Mouse (Mus musculus): ENCODE data around the gene Tcf7l1. TPM values are rescaled to one million over a fixed set of nuclear protein-coding genes. Genes with fewer than 3 reads are reported as not detected.

The Tcf7l1 gene
- polyA plus RNA-seq, 1 experiment from 2014 or later: 5.7 TPM

DNA sequence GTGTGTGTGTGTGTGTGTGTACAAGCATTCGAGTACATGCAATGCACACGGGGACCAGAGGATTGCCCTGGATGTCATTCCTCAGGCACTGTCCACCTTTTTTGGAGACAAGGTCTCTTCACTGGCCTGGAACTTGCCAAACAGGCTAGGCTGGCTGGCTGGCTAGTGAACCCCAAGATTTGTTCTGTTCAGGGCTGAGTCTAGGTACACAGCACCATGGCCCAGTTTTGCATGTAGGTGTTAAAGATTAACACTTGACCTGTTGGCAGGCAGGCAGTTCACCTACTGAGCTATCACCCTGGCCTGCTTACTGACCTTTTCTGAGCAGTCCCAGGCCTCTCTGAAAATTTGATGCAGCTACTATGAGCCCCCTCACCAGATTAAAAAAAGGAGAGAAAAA is 158.7 kb downstream of the Tcf7l1 start:
- H3K27me3 ChIP-seq (ENCODE audit: insufficient read depth, low read length): no peaks in the 10 kb centered on the region
- ATAC-seq: peak; percentile 89
- H3K9me3 ChIP-seq (ENCODE audit: low read length): no peaks in the 10 kb centered on the region
- H3K4me3 ChIP-seq (ENCODE audit: low read depth, low read length): no peak overlapping the region
- H3K4me2 ChIP-seq (ENCODE audit: low read depth, low read length): no peak overlapping the region
- TF ChIP-seq CTCF (IDR thresholded peaks at IDR 0.05; ENCODE audit: low read depth): no peak
- TF ChIP-seq EP300 (IDR thresholded peaks at IDR 0.05; ENCODE audit: low read depth): no peak
- peaks cover 7% of the 10 kb centered on the region; the same call in 1 of the 2 replicates for H3K4me1 ChIP-seq (ENCODE audit: insufficient read depth)
- DNase-seq: peak; percentile 46
- no peak overlapping the region for H3K9ac ChIP-seq (replicated peaks)
- peak overlapping the region; percentile 79 for H3K27ac ChIP-seq (ENCODE audit: low read depth)
- 56% methylated on average over 2 of the region's 2 CpGs for WGBS (ENCODE audit: insufficient replicate concordance)
- peaks cover 11% of the 10 kb centered on the region for H3K36me3 ChIP-seq (replicated peaks; ENCODE audit: insufficient read depth, low read length)

DNA sequence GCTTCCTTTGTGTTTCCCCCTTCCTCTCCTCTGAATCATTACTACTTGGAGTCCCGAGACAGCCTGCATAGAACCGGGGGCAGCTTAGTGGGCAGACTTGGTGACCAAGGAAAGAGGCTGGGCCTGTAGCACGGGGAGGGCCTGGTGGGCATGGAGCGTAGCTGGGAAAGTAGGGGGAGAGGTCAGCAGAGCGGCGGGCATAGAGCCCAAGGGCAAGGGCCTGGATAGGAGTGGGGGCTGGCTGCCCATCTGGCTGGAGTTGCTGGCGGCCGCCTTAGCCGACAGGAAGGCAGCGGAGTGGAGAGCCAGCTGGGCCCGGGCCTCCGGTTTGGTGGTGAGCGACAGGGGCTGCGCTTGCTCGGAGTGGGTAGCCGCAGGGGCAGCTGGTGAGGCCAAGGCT is 161.8 kb downstream of the Tcf7l1 start:
- Histone ChIP-seq H3K27me3 (ENCODE audit: insufficient read depth, low read length) (no peaks in the 10 kb centered on the region), H3K36me3 (replicated peaks; ENCODE audit: insufficient read depth, low read length) (peaks cover 11% of the 10 kb centered on the region), H3K9ac (replicated peaks) (no peak overlapping the region), H3K4me3 (ENCODE audit: low read depth, low read length) (no peak overlapping the region), H3K27ac (ENCODE audit: low read depth) (no peak overlapping the region), H3K4me2 (ENCODE audit: low read depth, low read length) (no peak overlapping the region), H3K9me3 (ENCODE audit: low read length) (no peaks in the 10 kb centered on the region), H3K4me1 (ENCODE audit: insufficient read depth) (peaks cover 11% of the 10 kb centered on the region; the same call in 1 of the 2 replicates)
- no peak for ATAC-seq
- 86% methylated on average over 16 of the region's 16 CpGs for WGBS (ENCODE audit: insufficient replicate concordance)
- no peak for DNase-seq
- TF ChIP-seq EP300 (IDR thresholded peaks at IDR 0.05; ENCODE audit: low read depth) (no peak), CTCF (IDR thresholded peaks at IDR 0.05; ENCODE audit: low read depth) (no peak)

DNA sequence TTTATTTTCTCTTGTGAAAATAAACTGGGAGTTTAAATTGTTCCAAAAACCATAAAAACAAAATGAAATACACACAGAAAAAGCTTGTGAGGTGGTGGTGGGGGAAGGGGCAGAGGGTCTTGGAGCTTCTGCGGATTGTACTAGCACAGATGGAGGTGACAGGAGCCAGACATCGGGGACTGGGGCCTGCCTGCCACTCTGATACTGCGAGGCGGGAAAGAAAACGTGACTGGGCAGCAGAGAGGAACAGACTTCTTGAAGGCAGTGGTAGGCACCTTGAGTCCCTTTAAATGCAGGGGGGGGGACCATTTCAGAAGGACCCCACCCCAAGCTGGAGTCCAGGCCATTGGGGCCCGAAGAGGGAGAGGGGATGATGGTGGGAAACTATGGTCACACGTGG is 162.7 kb downstream of the Tcf7l1 start:
- Histone ChIP-seq H3K4me2 (ENCODE audit: low read depth, low read length) (no peak overlapping the region), H3K36me3 (replicated peaks; ENCODE audit: insufficient read depth, low read length) (peaks cover 11% of the 10 kb centered on the region; the same call in 1 of the 2 replicates), H3K9me3 (ENCODE audit: low read length) (no peaks in the 10 kb centered on the region), H3K27ac (ENCODE audit: low read depth) (no peak overlapping the region), H3K4me3 (ENCODE audit: low read depth, low read length) (no peak overlapping the region), H3K27me3 (ENCODE audit: insufficient read depth, low read length) (no peaks in the 10 kb centered on the region), H3K9ac (replicated peaks) (no peak overlapping the region), H3K4me1 (ENCODE audit: insufficient read depth) (peaks cover 11% of the 10 kb centered on the region; the same call in 1 of the 2 replicates)
- 80% methylated on average over 7 of the region's 7 CpGs for WGBS (ENCODE audit: insufficient replicate concordance)
- DNase-seq (no peak), ATAC-seq (no peak)
- TF ChIP-seq CTCF (IDR thresholded peaks at IDR 0.05; ENCODE audit: low read depth): no peak

DNA sequence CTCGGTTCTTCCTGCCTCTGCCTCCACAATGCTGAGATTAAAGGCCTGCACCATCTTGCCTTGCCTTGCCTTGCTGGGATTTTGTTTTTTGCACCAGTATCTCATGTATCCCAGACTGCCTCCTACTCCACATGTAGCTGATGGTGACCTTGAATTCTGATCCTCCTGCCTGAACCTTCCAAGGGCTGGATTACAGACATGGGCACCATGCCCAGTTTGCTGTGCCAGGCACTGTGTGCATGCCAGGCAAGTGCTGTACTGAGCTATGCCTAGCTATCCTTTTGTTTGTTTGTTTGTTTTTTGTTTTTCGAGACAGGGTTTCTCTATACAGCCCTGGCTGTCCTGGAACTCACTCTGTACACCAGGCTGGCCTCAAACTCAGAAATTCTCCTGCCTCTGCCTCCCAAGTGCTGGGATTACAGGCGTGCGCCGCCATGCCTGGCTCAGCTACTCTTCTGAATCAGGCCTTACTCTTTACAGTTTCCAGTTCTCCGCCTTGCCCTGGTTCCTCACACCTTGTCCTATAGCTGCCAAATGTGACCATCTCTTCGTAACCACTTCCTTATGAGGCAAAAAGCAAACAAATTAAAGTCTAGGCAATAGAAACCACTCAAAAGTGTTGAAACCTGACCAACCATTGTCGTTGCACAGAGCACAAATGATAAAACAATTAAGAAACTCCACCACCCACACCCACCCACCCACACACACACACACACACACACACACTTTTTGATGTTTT is 165.2 kb downstream of the Tcf7l1 start:
- ATAC-seq: no peak
- no peak overlapping the region for H3K4me2 ChIP-seq (ENCODE audit: low read depth, low read length)
- H3K36me3 ChIP-seq (replicated peaks; ENCODE audit: insufficient read depth, low read length): peaks cover 8% of the 10 kb centered on the region; the same call in 1 of the 2 replicates
- no peak for DNase-seq
- H3K9me3 ChIP-seq (ENCODE audit: low read length): no peaks in the 10 kb centered on the region
- H3K9ac ChIP-seq (replicated peaks): no peak overlapping the region
- TF ChIP-seq EP300 (IDR thresholded peaks at IDR 0.05; ENCODE audit: low read depth): no peak
- no peak for TF ChIP-seq CTCF (IDR thresholded peaks at IDR 0.05; ENCODE audit: low read depth)
- no peak overlapping the region for H3K4me3 ChIP-seq (ENCODE audit: low read depth, low read length)
- H3K27ac ChIP-seq (ENCODE audit: low read depth): peak overlapping the region; percentile 11; the same call in 1 of the 2 replicates
- WGBS (ENCODE audit: insufficient replicate concordance): 68% methylated on average over 8 of the region's 8 CpGs
- no peaks in the 10 kb centered on the region for H3K27me3 ChIP-seq (ENCODE audit: insufficient read depth, low read length)
- peaks cover 7% of the 10 kb centered on the region; the same call in 1 of the 2 replicates for H3K4me1 ChIP-seq (ENCODE audit: insufficient read depth)

DNA sequence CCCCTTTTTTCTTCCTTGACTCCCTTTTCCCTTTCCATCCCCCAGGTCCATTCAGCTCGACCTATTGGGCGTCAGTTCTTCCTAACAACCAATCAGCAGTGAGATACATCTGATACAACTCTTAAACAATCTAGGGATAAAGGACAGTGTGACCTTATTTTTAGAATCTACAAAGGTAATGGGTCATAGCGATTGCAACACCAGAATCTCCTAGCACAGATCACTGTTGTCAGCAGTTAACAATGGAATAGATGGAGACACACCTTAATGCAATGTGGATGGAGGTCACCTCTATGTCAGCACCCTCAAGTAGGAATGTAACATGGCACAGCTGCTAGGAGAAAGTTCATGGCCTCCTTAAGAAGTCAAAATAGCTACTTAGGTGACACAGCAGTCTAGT is 166.1 kb downstream of the Tcf7l1 start:
- no peaks in the 10 kb centered on the region for H3K27me3 ChIP-seq (ENCODE audit: insufficient read depth, low read length)
- H3K27ac ChIP-seq (ENCODE audit: low read depth): no peak overlapping the region
- no peak for DNase-seq
- peaks cover 14% of the 10 kb centered on the region for H3K4me1 ChIP-seq (ENCODE audit: insufficient read depth)
- 48% methylated on average over 3 of the region's 3 CpGs for WGBS (ENCODE audit: insufficient replicate concordance)
- peaks cover 8% of the 10 kb centered on the region; the same call in 1 of the 2 replicates for H3K36me3 ChIP-seq (replicated peaks; ENCODE audit: insufficient read depth, low read length)
- H3K4me3 ChIP-seq (ENCODE audit: low read depth, low read length): no peak overlapping the region
- H3K4me2 ChIP-seq (ENCODE audit: low read depth, low read length): no peak overlapping the region
- H3K9ac ChIP-seq (replicated peaks): no peak overlapping the region
- no peaks in the 10 kb centered on the region for H3K9me3 ChIP-seq (ENCODE audit: low read length)
- ATAC-seq: peak; percentile 59
- TF ChIP-seq EP300 (IDR thresholded peaks at IDR 0.05; ENCODE audit: low read depth): no peak
- no peak for TF ChIP-seq CTCF (IDR thresholded peaks at IDR 0.05; ENCODE audit: low read depth)

DNA sequence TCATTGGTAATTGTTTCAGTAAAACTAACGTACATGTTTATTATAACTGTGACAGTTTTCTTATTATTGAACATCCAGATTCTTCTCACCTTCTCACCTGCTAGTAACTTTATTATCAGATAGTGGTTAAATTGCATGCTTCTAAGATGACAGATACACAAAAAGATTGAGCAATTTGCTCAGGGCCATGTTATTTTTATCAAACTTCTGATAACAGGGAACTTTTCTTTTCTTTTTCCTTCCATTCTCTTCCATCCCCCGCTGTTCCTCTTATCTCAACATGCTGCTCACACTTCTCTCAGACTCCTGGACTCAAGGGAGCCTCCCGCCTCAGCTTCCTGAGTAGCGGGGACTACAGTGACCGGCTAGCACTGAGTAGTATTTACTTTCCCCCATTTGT is 168.1 kb downstream of the Tcf7l1 start:
- no peaks in the 10 kb centered on the region for H3K27me3 ChIP-seq (ENCODE audit: insufficient read depth, low read length)
- no peaks in the 10 kb centered on the region for H3K36me3 ChIP-seq (replicated peaks; ENCODE audit: insufficient read depth, low read length)
- no peak overlapping the region for H3K4me2 ChIP-seq (ENCODE audit: low read depth, low read length)
- ATAC-seq (no peak), DNase-seq (no peak)
- H3K9me3 ChIP-seq (ENCODE audit: low read length): no peaks in the 10 kb centered on the region
- peaks cover 22% of the 10 kb centered on the region for H3K4me1 ChIP-seq (ENCODE audit: insufficient read depth)
- WGBS (ENCODE audit: insufficient replicate concordance): 43% methylated on average over 5 of the region's 5 CpGs
- H3K4me3 ChIP-seq (ENCODE audit: low read depth, low read length): no peak overlapping the region
- TF ChIP-seq CTCF (IDR thresholded peaks at IDR 0.05; ENCODE audit: low read depth): no peak
- H3K9ac ChIP-seq (replicated peaks): no peak overlapping the region
- H3K27ac ChIP-seq (ENCODE audit: low read depth): peak overlapping the region; percentile 82
